Mouse (Mus musculus) heart, adult 2 months (tissue): ENCODE measurements around the gene Homer2.

Source experiments
- CTCF ChIP-seq: fragments of 200-600 bp; IDR thresholded peaks from 2 replicates; pipeline ENCODE4 v1.8.1; 2022; ENCODE audit warnings: antibody characterized with exemption, mild to moderate bottlenecking, moderate library complexity
- EP300 ChIP-seq: fragments of 200-500 bp; IDR thresholded peaks from 2 replicates; pipeline ENCODE4 v1.6.1; 2011; ENCODE audit warnings: low read depth, low read length, control low read depth; ENCODE audit not compliant: insufficient read depth

DNA sequence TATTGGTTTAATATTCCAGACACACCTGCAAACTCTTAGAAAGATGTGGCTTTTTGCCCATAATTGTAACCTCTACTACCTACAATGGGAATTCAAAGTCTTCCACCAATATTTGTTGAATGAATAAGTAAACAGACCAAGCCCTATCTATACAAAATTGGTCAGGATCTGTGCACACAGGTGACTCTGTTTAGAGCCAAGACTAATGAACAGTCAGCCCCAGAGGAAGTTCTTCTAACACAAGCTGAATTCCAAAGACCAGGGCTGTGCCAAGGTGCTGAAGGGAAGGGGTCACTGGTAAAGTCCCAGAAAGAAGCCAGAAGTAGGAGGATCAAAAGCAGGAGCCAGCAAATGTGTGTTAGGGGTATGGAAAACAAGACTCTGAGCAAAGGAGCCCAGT lies 838 bp upstream of the Homer2 start:
- TF ChIP-seq EP300, result no peak
- no peak for TF ChIP-seq CTCF
